Comparison of ENCODE assay signal across 10 mouse cellular contexts in genomic region chr8:105750606-105751005, GRCm38 (mm10). TPM values are rescaled to one million over a fixed set of nuclear protein-coding genes. Genes with fewer than 3 reads are reported as not detected.
DNase-seq lines count a peak whose midpoint lies in the region; ATAC-seq and TF ChIP-seq lines count a peak whose summit lies in the region.
"Had no signal": no experiment of that assay in that cellular context is flagged by ENCODE, and none has a peak within 500 bp of the region (broad histone marks: within the 10 kb centered on the region; RNA-seq: fewer than 3 reads in every experiment).

No protein-coding gene starts in this region.

- POLR2A ChIA-PET in Patski (lab: Charles Lee): interaction anchor here (0.6 kb wide), 2 partner anchors 18 to 22 kb away, joined by 3 to 5 read pairs; no protein-coding TSS in a partner anchor

- WGBS in forebrain, embryonic 14.5 days: 11% methylated on average over 11 of the region's 11 CpGs
- 4% methylated on average over 11 of the region's 11 CpGs for WGBS in lung, postnatal 0 days

- CTCF ChIA-PET in Patski (lab: Charles Lee): interaction anchor here (1.2 kb wide), 1 partner anchor 84 kb away, joined by 3 read pairs; no protein-coding TSS in a partner anchor

- ATAC-seq in Patski: peak; percentile 72
- ATAC-seq in cerebellum, adult (ENCODE audit: insufficient number of reproducible peaks, low FRiP score, low TSS enrichment): peak; percentile 40; the same call in 1 of the 2 replicates
- peak; percentile 78 for ATAC-seq in forebrain, embryonic 14.5 days
- peak; percentile 83 for ATAC-seq in lung, postnatal 0 days
- no peak for ATAC-seq in monocyte, adult 5-6 weeks (replicated peaks; ENCODE audit: insufficient number of reproducible peaks, low FRiP score, low TSS enrichment, poor library complexity, severe bottlenecking)

- H3K27ac ChIP-seq in forebrain, embryonic 14.5 days (ENCODE audit: low read depth, low read length): peak overlapping the region; percentile 39; the same call in 1 of the 2 replicates
- H3K27ac ChIP-seq in lung, postnatal 0 days (ENCODE audit: low read length): peak overlapping the region; percentile 73

- peak overlapping the region; percentile 37 for H3K9ac ChIP-seq in forebrain, embryonic 14.5 days (ENCODE audit: low read length)
- H3K9ac ChIP-seq in lung, postnatal 0 days (replicated peaks; ENCODE audit: low read depth): no peak overlapping the region

- H3K27me3 ChIP-seq in Patski: no peaks in the 10 kb centered on the region
- no peaks in the 10 kb centered on the region for H3K27me3 ChIP-seq in forebrain, embryonic 14.5 days (replicated peaks; ENCODE audit: control insufficient read depth, insufficient read depth, low read length)
- no peaks in the 10 kb centered on the region for H3K27me3 ChIP-seq in lung, postnatal 0 days (replicated peaks; ENCODE audit: insufficient read depth, low read length)

- intact Hi-C loops in heart, postnatal 25 days (cut with DNase I): no loop called here

- H3K36me3 ChIP-seq in forebrain, embryonic 14.5 days (ENCODE audit: control insufficient read depth, insufficient read depth, low read length): 0 out of 2 replicates have a peak, but pooled peaks cover 6% of the 10 kb centered on the region
- H3K36me3 ChIP-seq in lung, postnatal 0 days (ENCODE audit: insufficient read depth, low read length): no peaks in the 10 kb centered on the region

- TF ChIP-seq CTCF in Patski (IDR thresholded peaks at IDR 0.05): no peak
- no peak for TF ChIP-seq CTCF in lung, postnatal 0 days (IDR thresholded peaks at IDR 0.05)

- in situ Hi-C loops in Patski (cut with MboI; ENCODE audit: low pct_unique_long_range_greater_than_20kb): no loop called here

- TF ChIP-seq EP300 in lung, postnatal 0 days (IDR thresholded peaks at IDR 0.05): peak; percentile 69

- H3K9me3 ChIP-seq in forebrain, embryonic 14.5 days (replicated peaks; ENCODE audit: control insufficient read depth, low read length): no peaks in the 10 kb centered on the region
- H3K9me3 ChIP-seq in lung, postnatal 0 days (ENCODE audit: low read length): no peaks in the 10 kb centered on the region

- H3K4me3 ChIP-seq in forebrain, embryonic 14.5 days (ENCODE audit: low read depth, low read length): no peak overlapping the region
- H3K4me3 ChIP-seq in lung, postnatal 0 days (ENCODE audit: low read depth, low read length): no peak overlapping the region

- DNase-seq in Patski (ENCODE audit: low read depth, low spot score): peak; percentile 37
- peak; percentile 82 for DNase-seq in forebrain, embryonic 14.5 days (ENCODE audit: low spot score)
- DNase-seq in heart, postnatal 25 days (ENCODE audit: low spot score): peak; percentile 15
- peak; percentile 85 to 91 for DNase-seq in kidney, postnatal 4 days
- peak; percentile 93 for DNase-seq in lung, postnatal 0 days (ENCODE audit: low spot score)
- peak; percentile 34 for DNase-seq in skeletal muscle tissue, adult 2 months (ENCODE audit: low read depth, low spot score)

- H3K4me2 ChIP-seq in forebrain, embryonic 14.5 days (ENCODE audit: low read length): peak overlapping the region; percentile 30
- peak overlapping the region; percentile 34 for H3K4me2 ChIP-seq in lung, postnatal 0 days (replicated peaks; ENCODE audit: low read depth, low read length)

- H3K4me1 ChIP-seq in forebrain, embryonic 14.5 days (ENCODE audit: control insufficient read depth, insufficient read depth, low read length): peaks cover 10% of the 10 kb centered on the region
- H3K4me1 ChIP-seq in lung, postnatal 0 days (ENCODE audit: insufficient read depth, low read depth, low read length): peaks cover 5% of the 10 kb centered on the region; the same call in 1 of the 2 replicates

RNA-seq across cellular contexts. Expression of gene Gfod2, which starts 7.9 kb away (rescaled TPM):
- polyA plus RNA-seq in Patski (2021): 23.6 TPM
- polyA plus RNA-seq in forebrain, embryonic 14.5 days (2014; fragmentation: Nextera tagmentation; extraction: Ambion mirVana): 62.9 and 70.6 TPM in 2 replicates
- total RNA-seq in heart, postnatal 25 days (2021): 1 to 10 TPM; 4.2 to 4.8 TPM
- polyA plus RNA-seq in lung, postnatal 0 days (2015; fragmentation: Nextera tagmentation; extraction: Ambion mirVana): 19.5 and 24.4 TPM in 2 replicates
- 0.21 to 2.7 TPM in 2 of 3 replicates, not detected in the other for total RNA-seq in monocyte, adult 5-6 weeks (2017)

RNA-seq across cellular contexts. Expression of gene Enkd1, which starts 42.6 kb away (rescaled TPM):
- 39.5 TPM for polyA plus RNA-seq in Patski (2021)
- polyA plus RNA-seq in forebrain, embryonic 14.5 days (2014; fragmentation: Nextera tagmentation; extraction: Ambion mirVana): 18.9 and 19.0 TPM in 2 replicates
- total RNA-seq in heart, postnatal 25 days (2021): 1 to 10 TPM; 2.0 to 2.4 TPM
- polyA plus RNA-seq in lung, postnatal 0 days (2015; fragmentation: Nextera tagmentation; extraction: Ambion mirVana): 8.2 and 8.7 TPM in 2 replicates
- 0.43 to 1.6 TPM in 2 of 3 replicates, not detected in the other for total RNA-seq in monocyte, adult 5-6 weeks (2017)

RNA-seq across cellular contexts. Expression of gene 4933405L10Rik, which starts 43.2 kb away (rescaled TPM):
- polyA plus RNA-seq in Patski (2021): 1.0 TPM
- 0.20 and 0.34 TPM in 2 replicates for polyA plus RNA-seq in forebrain, embryonic 14.5 days (2014; fragmentation: Nextera tagmentation; extraction: Ambion mirVana)
- not detected for total RNA-seq in heart, postnatal 25 days (2021)
- not detected in 2 replicates for polyA plus RNA-seq in lung, postnatal 0 days (2015; fragmentation: Nextera tagmentation; extraction: Ambion mirVana)
- not detected in 3 replicates for total RNA-seq in monocyte, adult 5-6 weeks (2017)
- total RNA-seq: common myeloid progenitor, adult 5-6 weeks; neutrophil, adult 5-6 weeks had no signal

RNA-seq across cellular contexts. Expression of gene Pard6a, which starts 49.7 kb away (rescaled TPM):
- polyA plus RNA-seq in Patski (2021): 23.3 TPM
- polyA plus RNA-seq in forebrain, embryonic 14.5 days (2014; fragmentation: Nextera tagmentation; extraction: Ambion mirVana): 48.1 and 54.6 TPM in 2 replicates
- total RNA-seq in heart, postnatal 25 days (2021): 1 to 10 TPM; 8.4 to 9.1 TPM
- polyA plus RNA-seq in lung, postnatal 0 days (2015; fragmentation: Nextera tagmentation; extraction: Ambion mirVana): 14.8 and 16.6 TPM in 2 replicates
- total RNA-seq in monocyte, adult 5-6 weeks (2017): 21.3 to 28.7 TPM (median 21.4 TPM) in 3 replicates

RNA-seq across cellular contexts. Expression of gene Acd, which starts 49.7 kb away (rescaled TPM):
- 39.2 TPM for polyA plus RNA-seq in Patski (2021)
- 79.7 and 89.5 TPM in 2 replicates for polyA plus RNA-seq in forebrain, embryonic 14.5 days (2014; fragmentation: Nextera tagmentation; extraction: Ambion mirVana)
- total RNA-seq in heart, postnatal 25 days (2021): 10 to 100 TPM; 11.1 to 13.7 TPM
- polyA plus RNA-seq in lung, postnatal 0 days (2015; fragmentation: Nextera tagmentation; extraction: Ambion mirVana): 40.5 and 45.8 TPM in 2 replicates
- 8.7 to 25.2 TPM (median 9.7 TPM) in 3 replicates for total RNA-seq in monocyte, adult 5-6 weeks (2017)

Comparison
In these comparisons a context has a peak if more than half of its experiments do, and no peak if none do; other contexts are left out.
1. DNase-seq: peak in every context shown above with its lines; median percentile 93 in lung, postnatal 0 days; 88 in kidney, postnatal 4 days; 82 in forebrain, embryonic 14.5 days; 37 in Patski; 34 in skeletal muscle tissue, adult 2 months; 15 in heart, postnatal 25 days.